Mouse (Mus musculus) CH12.LX (cell line): Measurements from ENCODE around the gene Vipr2. TPM values are rescaled to one million over a fixed set of nuclear protein-coding genes. Genes with fewer than 3 reads are reported as not detected.

ENCODE experiments used
- DNase-seq: peaks from one replicate; pipeline ENCODE4 v3.0.0-alpha.2; 2013; ENCODE audit errors: extremely low read depth
- H3K27ac ChIP-seq: 2 replicates; pipeline ENCODE4 v1.5.1; 2012; ENCODE audit warnings: low read depth, mild to moderate bottlenecking, control low read depth, moderate library complexity; ENCODE audit not compliant: insufficient read depth
- H3K27me3 ChIP-seq: replicated peaks from 2 replicates; pipeline ENCODE3; 2012; ENCODE audit warnings: inconsistent platforms
- H3K36me3 ChIP-seq, 2 experiments: replicated peaks in 1 of 2; 2 replicates each; pipeline versions ENCODE3 to v1.6.1; 2012; ENCODE audit warnings: inconsistent platforms in 1 of 2, low read length in 1 of 2, mild to moderate bottlenecking in 1 of 2, mixed read lengths in 1 of 2, moderate library complexity in 1 of 2; ENCODE audit not compliant: control insufficient read depth in 1 of 2, insufficient read depth in 1 of 2
- H3K4me1 ChIP-seq, 2 experiments: 2 replicates each; pipeline ENCODE4 v1.6.1; 2012; ENCODE audit warnings: inconsistent platforms in 1 of 2, moderate library complexity in 1 of 2; ENCODE audit not compliant: insufficient read depth in 2 of 2, control insufficient read depth in 1 of 2
- H3K4me2 ChIP-seq: 2 replicates; pipeline ENCODE4 v1.6.1; 2012; ENCODE audit warnings: low read depth, mild to moderate bottlenecking, control low read depth; ENCODE audit not compliant: poor library complexity, insufficient read depth, severe bottlenecking
- H3K4me3 ChIP-seq, 3 experiments: fragments of 150-350 bp in 1 of 3; sonication (generic) in 1 of 3; replicated peaks in 1 of 3; 2 replicates each; pipeline versions ENCODE3 to v1.5.1; 2011 to 2012; ENCODE audit warnings: low read depth in 2 of 3, low read length in 2 of 3, mild to moderate bottlenecking in 2 of 3, moderate library complexity in 2 of 3, control low read depth in 1 of 3, improper control_type of control experiment in 1 of 3, inconsistent platforms in 1 of 3, mixed read lengths in 1 of 3; ENCODE audit not compliant: poor library complexity in 1 of 3
- H3K79me2 ChIP-seq: replicated peaks from 2 replicates; pipeline ENCODE4 v1.6.1; 2012; ENCODE audit warnings: mild to moderate bottlenecking, moderate library complexity; ENCODE audit not compliant: control insufficient read depth, poor library complexity, insufficient read depth, severe bottlenecking; ENCODE audit errors: extremely low read depth
- H3K9ac ChIP-seq: 2 replicates; pipeline ENCODE4 v1.6.1; 2012; ENCODE audit warnings: low read depth, mild to moderate bottlenecking, control low read depth, moderate library complexity; ENCODE audit not compliant: insufficient read depth
- H3K9me3 ChIP-seq: replicated peaks from 2 replicates; pipeline ENCODE3; 2012; ENCODE audit warnings: low read length, inconsistent platforms, mixed read lengths
- BHLHE40 ChIP-seq: IDR thresholded peaks from 2 replicates; pipeline ENCODE4 v1.6.1; 2011; ENCODE audit warnings: mild to moderate bottlenecking, low read depth, low read length, improper control_type of control experiment
- CHD1 ChIP-seq: IDR thresholded peaks from 2 replicates; pipeline ENCODE4 v1.6.1; 2012; ENCODE audit warnings: low read depth, low read length, improper control_type of control experiment, inconsistent platforms
- GABPA ChIP-seq: IDR thresholded peaks from 2 replicates; pipeline ENCODE4 v1.6.1; 2012; ENCODE audit warnings: low read depth, low read length, improper control_type of control experiment, inconsistent platforms; ENCODE audit not compliant: insufficient replicate concordance
- JUN ChIP-seq: IDR thresholded peaks from 2 replicates; pipeline ENCODE4 v1.6.1; 2011; ENCODE audit warnings: low read depth, mild to moderate bottlenecking, low read length, improper control_type of control experiment, moderate library complexity; ENCODE audit not compliant: insufficient read depth
- MAFK ChIP-seq: IDR thresholded peaks from 2 replicates; pipeline ENCODE4 v1.6.1; 2011; ENCODE audit warnings: low read length, improper control_type of control experiment; ENCODE audit not compliant: insufficient replicate concordance
- MAX ChIP-seq: IDR thresholded peaks from 2 replicates; pipeline ENCODE4 v1.6.1; 2011; ENCODE audit warnings: low read length, improper control_type of control experiment
- PAX5 ChIP-seq: IDR thresholded peaks from 2 replicates; pipeline ENCODE4 v1.6.1; 2012; ENCODE audit warnings: low read length, inconsistent platforms, mixed read lengths
- POLR2A ChIP-seq: IDR thresholded peaks from 2 replicates; pipeline ENCODE4 v1.6.1; 2011; ENCODE audit warnings: low read depth, mild to moderate bottlenecking, improper control_type of control experiment, low read length
- POLR2AphosphoS2 ChIP-seq: IDR thresholded peaks from 2 replicates; pipeline ENCODE4 v1.6.1; 2011; ENCODE audit warnings: low read depth, low read length, improper control_type of control experiment
- USF1 ChIP-seq: IDR thresholded peaks from 2 replicates; pipeline ENCODE4 v1.6.1; 2014; ENCODE audit warnings: low read depth, mild to moderate bottlenecking, inconsistent platforms, low read length, improper control_type of control experiment
- ZC3H11A ChIP-seq: IDR thresholded peaks from 2 replicates; pipeline ENCODE4 v1.6.1; 2012; ENCODE audit warnings: low read depth, mild to moderate bottlenecking, inconsistent platforms, low read length, improper control_type of control experiment
- dilution Hi-C: fragments of 300-500 bp; cut with MboI; formaldehyde crosslinking; loops from 2 replicates; pipeline ENCODE4 v1.14.3; 2020; ENCODE audit warnings: low sequenced_read_pairs; ENCODE audit not compliant: extremely low pct_unique_long_range_greater_than_20kb, extremely low pct_ligation_motif_present
- in situ Hi-C: fragments of 300-500 bp; cut with MboI; formaldehyde crosslinking; loops from 3 replicates; pipeline ENCODE4 v1.14.3; 2019; ENCODE audit warnings: low sequenced_read_pairs, low pct_ligation_motif_present, low pct_unique_long_range_greater_than_20kb, mixed read lengths
- polyA plus RNA-seq: library from polyadenylated mRNA; unstranded; fragments of >175 nt; gene quantifications from 2 replicates; pipeline ENCODE4 v1.2.1, GENCODE M21; 2012; ENCODE audit warnings: low read depth; ENCODE audit not compliant: insufficient read length
- total RNA-seq, 2 experiments: library from RNA; depleted of rRNA; stranded (reverse); fragments of 300-350 nt in 1 of 2; fragments of >200 nt in 1 of 2; gene quantifications; 2 replicates each; pipeline ENCODE4 v1.2.3; 2012 to 2014

The Vipr2 gene
- total and polyA plus RNA-seq, 3 experiments, result 0.05 to 0.19 TPM; not detected in 1

GRCm38 (mm10) chr12:116193952-116194351 is 116.4 kb downstream of the Vipr2 start:
- in situ Hi-C loops (no loop called here), dilution Hi-C loops (no loop called here)
- H3K4me1 ChIP-seq, result no peaks in the 10 kb centered on the region
- H3K36me3 ChIP-seq, result no peaks in the 10 kb centered on the region
- H3K4me3 ChIP-seq, result no peak overlapping the region
- H3K9me3 ChIP-seq, result no peaks in the 10 kb centered on the region
- H3K9ac ChIP-seq, result no peak overlapping the region
- no peaks in the 10 kb centered on the region for H3K27me3 ChIP-seq
- no peak overlapping the region for H3K27ac ChIP-seq
- TF ChIP-seq POLR2A, result no peak
- H3K79me2 ChIP-seq, result no peaks in the 10 kb centered on the region
- no peak overlapping the region for H3K4me2 ChIP-seq
- no peak for DNase-seq

- dilution Hi-C loops, result no loop called here
- in situ Hi-C loops, result loop anchor here (5.0 kb wide), 1 partner anchor 122 kb away; no protein-coding TSS in a partner anchor
- TF ChIP-seq BHLHE40, result no peak
- TF ChIP-seq USF1, result no peak
- TF ChIP-seq GABPA, result no peak
- no peak for TF ChIP-seq PAX5
- no peak for TF ChIP-seq JUN
- no peak for TF ChIP-seq MAFK
- TF ChIP-seq POLR2AphosphoS2, result no peak
- no peak for TF ChIP-seq CHD1
- TF ChIP-seq ZC3H11A, result no peak
- TF ChIP-seq MAX, result no peak
- DNase-seq, result no peak
- Histone ChIP-seq H3K9ac (no peak overlapping the region), H3K4me2 (no peak overlapping the region), H3K9me3 (no peaks in the 10 kb centered on the region), H3K4me1 (no peaks in the 10 kb centered on the region), H3K27me3 (no peaks in the 10 kb centered on the region), H3K79me2 (no peaks in the 10 kb centered on the region), H3K27ac (no peak overlapping the region), H3K4me3 (no peak overlapping the region), H3K36me3 (no peaks in the 10 kb centered on the region)
These were observed 117.1 kb downstream of the Vipr2 start for GRCm38 (mm10) chr12:116194641-116195040.

Other genes starting within 250 kb of the Vipr2 start
- 13.4 and 13.9 TPM in 2 replicates for gene Zfp386, start 30.0 kb upstream of the Vipr2 start, total RNA-seq (2012; rRNA removed)
- 41.7 and 48.2 TPM in 2 replicates for gene Zfp386, start 30.0 kb upstream of the Vipr2 start, total RNA-seq (2014; rRNA removed)
- 17.6 and 23.4 TPM in 2 replicates for gene Zfp386, start 30.0 kb upstream of the Vipr2 start, polyA plus RNA-seq
- gene Wdr60, start 185.3 kb downstream of the Vipr2 start, total RNA-seq (2012; rRNA removed), result 6.7 TPM in 2 replicates
- gene Wdr60, start 185.3 kb downstream of the Vipr2 start, total RNA-seq (2014; rRNA removed), result 3.6 and 3.9 TPM in 2 replicates
- gene Wdr60, start 185.3 kb downstream of the Vipr2 start, polyA plus RNA-seq, result 9.2 and 14.2 TPM in 2 replicates
- not detected in 2 replicates for gene Gm11027, start 197.7 kb downstream of the Vipr2 start, total RNA-seq (2012; rRNA removed)
- not detected in 2 replicates for gene Gm11027, start 197.7 kb downstream of the Vipr2 start, total RNA-seq (2014; rRNA removed)
- not detected in 2 replicates for gene Gm11027, start 197.7 kb downstream of the Vipr2 start, polyA plus RNA-seq
- 7.4 and 8.2 TPM in 2 replicates for gene Esyt2, start 203.5 kb downstream of the Vipr2 start, total RNA-seq (2012; rRNA removed)
- 12.8 and 14.7 TPM in 2 replicates for gene Esyt2, start 203.5 kb downstream of the Vipr2 start, total RNA-seq (2014; rRNA removed)
- gene Esyt2, start 203.5 kb downstream of the Vipr2 start, polyA plus RNA-seq, result 6.7 and 6.9 TPM in 2 replicates